Mouse (Mus musculus): ENCODE measurements around the gene Hspg2.

- TF ChIP-seq CTCF (IDR thresholded peaks at IDR 0.05; ENCODE audit: control insufficient read depth, insufficient read depth, low read length): no peak
- no peak for TF ChIP-seq POLR2A (IDR thresholded peaks at IDR 0.05; ENCODE audit: borderline replicate concordance, control insufficient read depth, low read depth, low read length)
Observed at GRCm38 (mm10) chr4:137449132-137449531, 19.4 kb upstream of the Hspg2 start.
